Mouse (Mus musculus) lung, adult 18-20 months (tissue): Measurements from ENCODE around the gene Adamtsl4.
"Not testable (repeated sequence)": the region's sequence is repeated elsewhere in the genome, so short reads cannot be mapped to it uniquely, and the experiment has no call there.

Experiments
- DNase-seq, 2 experiments: peaks; one replicate each; pipeline ENCODE4 v3.0.0; 2022; ENCODE audit warnings: mixed read lengths in 2 of 2

Gene Adamtsl4

GRCm38 (mm10) chr3:95698286-95698685 is 10.6 kb upstream of the Adamtsl4 start:
- DNase-seq, result no peak

GRCm38 (mm10) chr3:95696360-95696759 is 8.6 kb upstream of the Adamtsl4 start:
- peak; percentile 79 to 87 for DNase-seq

DNA sequence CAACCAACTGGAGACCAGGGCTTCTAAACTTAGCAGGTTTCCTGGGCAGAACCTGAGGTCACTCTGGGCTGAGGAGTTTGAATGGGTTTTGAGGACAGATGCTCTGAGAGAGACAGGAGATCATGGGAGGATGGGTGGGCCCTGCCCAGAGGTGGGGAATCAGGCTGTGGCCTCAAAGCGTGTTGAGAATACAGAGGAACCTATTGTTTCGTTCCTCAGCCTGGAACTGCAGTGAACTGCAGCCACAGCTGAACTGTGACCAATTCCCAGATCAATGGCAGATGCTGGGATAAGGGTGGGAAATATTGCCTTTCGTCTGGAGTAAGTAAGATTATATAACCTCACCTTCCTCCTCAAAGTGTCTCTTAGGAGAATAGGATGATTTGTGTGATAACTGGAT is 8.1 kb upstream of the Adamtsl4 start:
- no peak for DNase-seq

- DNase-seq, result no peak
These were observed 7.3 kb upstream of the Adamtsl4 start for GRCm38 (mm10) chr3:95694808-95695703.

DNA sequence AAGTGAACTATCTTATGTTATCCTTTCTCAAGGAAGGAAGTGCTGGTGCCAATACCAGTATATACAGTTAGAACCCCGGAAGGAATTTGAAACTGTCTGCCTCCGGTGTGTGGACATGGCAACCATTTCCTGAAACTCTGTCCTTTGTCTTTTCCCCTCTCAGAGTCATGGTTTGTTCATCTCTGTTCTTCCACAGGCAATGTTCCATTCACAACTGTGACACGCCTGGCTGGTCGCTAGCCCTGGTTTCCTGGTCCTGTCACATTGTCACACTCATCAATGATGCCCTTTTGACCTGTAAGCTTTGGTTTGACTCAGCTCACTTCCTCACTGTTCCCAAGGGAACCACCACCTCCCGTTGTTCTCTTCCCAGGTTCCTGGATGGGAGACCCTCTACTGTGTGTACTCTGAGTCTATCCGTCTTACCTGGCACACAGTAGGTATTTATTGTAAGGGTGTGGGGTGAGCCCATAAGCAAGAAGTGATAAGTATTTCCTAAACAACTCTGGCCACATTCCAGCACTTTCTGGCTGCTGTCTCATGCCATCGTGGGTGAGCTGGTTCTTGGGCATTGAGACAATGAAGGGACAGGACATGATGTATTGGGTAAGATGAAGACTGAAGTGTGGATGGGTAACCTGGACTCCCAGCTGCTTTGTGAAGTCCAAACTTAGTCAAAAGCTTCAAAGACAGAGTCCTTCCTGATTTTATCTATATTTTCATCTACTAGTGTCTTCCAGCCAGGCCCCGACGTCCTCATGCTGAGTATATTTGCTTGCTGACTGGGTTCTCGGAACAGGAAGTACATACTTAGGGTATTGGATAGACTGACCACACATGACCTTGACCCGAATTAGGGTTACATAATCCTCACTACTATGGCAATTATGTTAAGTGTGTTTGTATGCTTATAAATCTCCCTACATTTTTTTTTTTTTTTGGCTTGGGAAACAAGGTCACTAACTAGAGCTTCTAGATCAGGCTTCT is 6.4 kb upstream of the Adamtsl4 start:
- DNase-seq, result peak; percentile 58 to 72

- DNase-seq, result no peak
These were observed 5.0 kb upstream of the Adamtsl4 start for GRCm38 (mm10) chr3:95692677-95693076.

DNA sequence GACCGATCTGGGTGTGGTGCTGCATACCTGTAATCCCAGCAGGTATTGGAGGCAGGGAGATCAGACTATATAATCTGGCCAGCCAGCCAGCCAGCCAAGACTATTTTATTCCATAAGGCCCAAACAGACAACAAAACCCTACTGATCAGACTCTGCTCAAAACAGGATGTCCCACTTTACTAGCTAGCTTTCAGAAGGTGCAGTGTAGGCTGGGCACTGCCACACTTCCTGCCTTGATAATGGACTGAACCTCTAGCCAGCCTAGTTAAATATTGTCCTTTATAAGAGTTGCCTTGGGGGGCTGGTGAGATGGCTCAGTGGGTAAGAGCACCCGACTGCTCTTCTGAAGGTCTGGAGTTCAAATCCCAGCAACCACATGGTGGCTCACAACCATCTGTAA is 2.8 kb upstream of the Adamtsl4 start:
- not testable (repeated sequence) for DNase-seq

GRCm38 (mm10) chr3:95689940-95690339 is 2.2 kb upstream of the Adamtsl4 start:
- no peak for DNase-seq

DNA sequence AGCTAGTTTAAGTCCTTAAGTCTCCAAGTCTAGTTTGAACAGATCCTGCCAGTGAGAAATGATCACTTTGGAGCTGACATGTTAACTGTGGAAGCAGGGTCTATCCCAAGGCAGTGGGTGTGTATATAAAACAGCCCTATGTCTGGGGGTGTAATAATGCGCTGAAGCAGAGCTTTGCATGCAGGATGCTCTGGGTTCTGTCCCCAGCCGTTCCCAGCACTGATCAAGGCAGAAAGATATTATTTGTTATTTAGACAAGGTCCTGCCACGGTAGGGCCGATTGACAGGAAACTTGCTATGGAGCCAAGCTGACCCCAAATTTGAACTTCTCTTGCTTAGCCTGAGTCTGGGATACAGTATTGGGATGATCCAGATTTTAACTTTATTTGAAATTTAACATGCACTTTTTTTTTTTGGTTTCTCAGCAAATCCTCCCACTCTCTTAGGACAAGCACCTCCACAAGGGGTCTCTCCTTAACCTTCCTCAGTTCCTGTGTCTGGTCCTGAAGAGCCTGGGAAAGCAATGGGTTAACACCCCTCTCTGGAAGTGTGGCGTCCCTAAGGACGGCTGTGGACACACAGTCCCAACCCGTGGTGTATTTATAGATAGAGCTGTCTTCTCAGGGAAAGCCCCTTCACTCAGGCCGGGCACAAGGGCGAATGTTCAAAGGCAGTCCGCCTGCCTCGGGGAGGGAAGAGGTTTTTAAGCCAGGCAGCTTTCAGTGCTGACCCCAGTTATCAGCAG is 1.6 kb upstream of the Adamtsl4 start:
- DNase-seq, result no peak

DNA sequence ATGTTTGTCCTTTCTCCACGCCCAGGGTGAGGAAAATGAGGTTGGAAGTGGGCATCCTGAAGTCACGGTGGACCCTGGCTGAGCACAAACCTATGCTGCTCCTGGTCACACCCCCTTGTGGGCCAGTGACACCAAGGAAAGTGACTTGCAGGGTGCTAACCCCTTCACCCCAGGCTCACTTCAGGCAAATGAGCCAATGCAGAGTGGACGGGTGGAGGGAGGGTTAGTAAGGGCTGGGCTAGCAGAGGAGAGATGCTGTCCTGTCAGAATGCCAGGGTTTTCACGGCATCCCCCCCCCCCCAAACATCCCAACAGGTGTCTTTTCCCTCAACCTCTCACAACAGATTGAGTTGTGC is 571 bp downstream of the Adamtsl4 start:
- no peak for DNase-seq

DNA sequence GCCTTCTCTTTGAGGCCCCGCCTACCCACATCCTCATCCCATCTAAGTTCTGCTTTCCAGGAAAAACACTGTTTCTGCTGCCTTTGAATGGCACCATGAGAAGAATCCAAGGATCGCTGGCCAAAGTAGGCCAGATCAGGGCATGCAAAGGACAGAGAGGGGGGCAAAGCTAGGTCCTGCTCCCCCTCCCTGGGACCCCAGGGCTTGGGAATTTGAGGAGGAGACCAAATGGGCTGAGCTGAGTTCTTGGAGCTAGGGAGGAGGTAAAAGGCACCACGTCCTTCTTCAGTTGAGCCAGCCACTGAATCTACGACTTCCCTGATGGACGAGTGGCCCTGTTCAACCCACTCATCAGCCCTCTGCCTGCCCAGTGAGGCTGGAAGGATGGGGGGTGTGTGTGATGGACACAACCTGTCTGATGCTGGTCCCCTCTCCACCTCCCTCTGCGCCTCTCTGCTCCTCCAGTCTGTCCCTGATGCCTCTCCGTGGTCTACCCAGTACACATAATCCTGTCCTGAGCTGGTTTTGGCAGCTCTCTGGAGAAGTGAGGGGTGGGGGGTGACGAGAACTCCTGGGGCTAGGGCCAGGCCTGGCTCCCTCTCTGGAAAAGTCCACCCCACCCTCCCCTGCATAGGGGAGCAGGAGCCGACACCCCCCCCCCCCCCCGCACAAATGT is 1.1 kb downstream of the Adamtsl4 start:
- DNase-seq, result no peak

DNA sequence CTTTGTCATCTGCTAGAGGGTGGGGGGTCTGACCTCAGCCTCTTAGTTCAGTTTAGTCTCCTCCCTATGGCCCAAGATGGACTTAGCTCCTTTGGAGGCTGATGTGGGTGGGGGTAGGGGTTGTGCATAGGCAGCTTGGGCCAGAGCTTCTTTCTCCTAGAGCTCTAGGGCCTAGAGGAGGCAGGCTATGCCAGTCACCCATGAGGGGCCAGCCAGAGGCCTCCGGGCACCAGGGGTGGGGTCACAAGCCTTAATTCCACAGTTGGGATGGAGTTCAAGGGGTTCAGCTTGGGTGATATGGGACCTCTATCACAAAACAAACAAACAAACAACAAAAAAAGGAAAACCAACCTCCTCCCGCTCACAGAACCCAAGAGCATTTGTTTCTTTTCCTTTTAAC is 2.0 kb downstream of the Adamtsl4 start:
- no peak for DNase-seq

DNA sequence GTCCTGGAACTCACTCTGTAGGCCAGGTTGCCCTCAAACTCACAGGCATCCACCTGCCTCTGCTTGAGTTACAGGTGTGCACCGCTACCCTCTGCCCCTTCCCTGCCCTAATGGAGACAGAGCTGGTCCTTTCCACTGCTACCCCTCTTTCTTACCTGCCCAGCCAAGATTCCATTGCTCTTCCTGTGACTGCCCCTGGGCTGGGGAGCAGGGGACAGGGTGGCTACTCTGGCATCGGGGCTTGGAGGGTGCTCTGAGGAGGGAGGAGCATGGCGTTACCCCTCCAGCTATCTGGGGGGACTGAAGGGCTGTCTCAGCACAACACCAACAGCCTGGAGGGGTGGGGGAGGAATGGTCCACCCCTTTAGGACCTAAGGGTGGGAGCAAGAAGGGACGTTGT is 2.4 kb downstream of the Adamtsl4 start:
- DNase-seq, result no peak

- DNase-seq, result no peak
These were observed 2.9 kb downstream of the Adamtsl4 start for GRCm38 (mm10) chr3:95684846-95685245.

DNA sequence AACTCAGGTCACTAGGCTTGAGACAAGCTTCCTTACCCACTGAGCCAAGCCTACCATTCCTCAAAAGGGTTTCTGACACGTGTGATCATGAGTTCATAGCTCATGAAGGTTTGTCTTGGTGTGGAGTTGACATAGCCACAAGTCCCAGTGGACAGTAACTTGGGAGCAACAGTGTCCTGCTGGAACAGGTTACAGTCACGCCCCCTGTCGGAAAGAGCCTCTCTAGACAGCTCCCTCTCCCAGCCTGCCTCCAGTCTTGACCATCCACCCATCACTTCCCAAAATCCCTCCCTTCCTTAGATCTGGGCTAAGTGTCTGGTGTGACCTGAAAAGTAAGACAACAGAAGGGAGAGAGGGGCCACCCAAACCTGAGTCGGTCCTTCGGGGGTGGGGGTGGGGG is 4.8 kb downstream of the Adamtsl4 start:
- no peak for DNase-seq

- DNase-seq, result no peak
These were observed 6.4 kb downstream of the Adamtsl4 start for GRCm38 (mm10) chr3:95681365-95681764.

GRCm38 (mm10) chr3:95680673-95681072 is 7.0 kb downstream of the Adamtsl4 start:
- DNase-seq, result no peak

- DNase-seq, result no peak
These were observed 8.2 kb downstream of the Adamtsl4 start for GRCm38 (mm10) chr3:95679551-95679950.

- DNase-seq, result no peak
These were observed 10.2 kb downstream of the Adamtsl4 start for GRCm38 (mm10) chr3:95677420-95678090.

GRCm38 (mm10) chr3:95676745-95677419 is 10.8 kb downstream of the Adamtsl4 start:
- DNase-seq, result peak; percentile 85 to 90
